Mouse (Mus musculus): Measurements from ENCODE around the gene Esr1.

Esr1 gene

DNA sequence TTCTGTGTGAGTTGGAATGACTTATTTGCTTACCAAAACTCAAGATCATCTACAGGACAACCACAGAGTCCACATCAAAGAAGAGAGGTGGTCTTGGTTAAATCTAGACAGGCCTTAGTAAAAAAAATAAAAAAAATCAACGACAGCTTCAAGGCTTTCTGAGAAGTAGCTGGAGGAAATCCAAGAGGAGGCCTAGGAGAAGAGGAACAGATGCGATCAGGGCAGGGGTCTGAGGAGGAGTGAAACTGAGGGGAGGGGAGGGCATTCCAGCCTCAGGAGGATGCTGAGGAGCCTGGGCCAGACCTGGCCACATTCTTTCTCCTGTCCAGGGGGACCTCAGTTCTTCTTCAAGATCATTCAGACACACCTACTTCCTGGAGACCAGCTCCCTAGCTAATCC lies 360.6 kb downstream of the Esr1 start:
- in situ Hi-C loops (cut with MboI; ENCODE audit: low sequenced_read_pairs), result no loop called here

DNA sequence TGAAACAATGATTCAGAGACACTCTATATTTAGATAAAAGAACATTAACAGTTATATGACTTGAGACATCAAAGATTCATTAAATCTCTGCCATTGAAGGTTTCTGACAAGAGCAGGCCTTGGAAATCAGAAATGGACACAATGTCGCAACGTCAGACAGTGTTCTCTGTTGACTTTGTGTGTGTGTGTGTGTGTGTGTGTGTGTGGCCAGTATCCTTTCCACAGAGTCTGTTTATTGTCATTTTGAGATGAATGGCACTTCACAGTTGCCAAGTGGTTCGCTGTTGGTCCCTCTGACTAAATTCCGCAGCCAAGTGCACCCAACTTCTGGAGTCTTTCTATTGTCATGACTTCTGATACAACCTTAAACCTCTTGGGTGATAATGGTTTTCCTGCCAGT lies 362.9 kb downstream of the Esr1 start:
- in situ Hi-C loops (cut with MboI; ENCODE audit: low sequenced_read_pairs), result no loop called here

DNA sequence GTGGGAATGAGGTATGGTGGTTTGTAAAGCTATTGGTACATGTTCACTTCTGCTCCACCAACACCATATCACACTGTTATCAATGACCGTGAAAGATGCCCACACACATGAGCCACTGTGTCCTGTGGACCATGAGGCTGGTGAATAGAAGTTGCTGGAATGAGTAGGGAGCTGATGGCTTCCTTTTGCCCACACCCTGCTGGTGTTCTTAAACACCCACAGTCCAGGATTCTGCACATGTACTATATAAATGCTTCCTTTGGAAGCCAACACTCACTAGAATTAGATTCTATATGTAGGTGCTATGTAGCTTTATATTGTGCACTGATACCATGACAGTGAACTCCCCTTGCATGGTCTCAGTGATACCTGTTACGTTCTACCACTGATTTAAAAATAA lies 365.2 kb downstream of the Esr1 start:
- in situ Hi-C loops (cut with MboI; ENCODE audit: low sequenced_read_pairs), result no loop called here

DNA sequence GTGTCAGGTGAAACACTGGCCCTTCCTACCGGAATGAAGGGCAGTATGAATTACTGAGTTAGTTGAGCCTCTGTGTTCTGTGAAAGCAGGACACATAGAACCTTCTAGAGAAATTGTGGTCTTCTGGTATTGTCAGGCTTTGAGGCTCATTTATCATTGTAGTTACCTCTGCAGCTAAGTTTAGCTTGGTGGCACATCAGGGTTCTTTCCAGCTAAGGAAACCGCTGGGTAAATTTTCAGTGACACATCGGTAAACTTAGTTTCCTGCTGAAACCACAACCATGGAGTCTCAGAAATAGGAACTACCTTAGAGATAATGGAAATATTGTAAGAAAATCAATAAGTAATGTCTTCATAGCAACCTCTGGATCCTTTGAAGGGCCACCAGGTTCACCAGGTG lies 366.0 kb downstream of the Esr1 start:
- in situ Hi-C loops (cut with MboI; ENCODE audit: low sequenced_read_pairs), result no loop called here

DNA sequence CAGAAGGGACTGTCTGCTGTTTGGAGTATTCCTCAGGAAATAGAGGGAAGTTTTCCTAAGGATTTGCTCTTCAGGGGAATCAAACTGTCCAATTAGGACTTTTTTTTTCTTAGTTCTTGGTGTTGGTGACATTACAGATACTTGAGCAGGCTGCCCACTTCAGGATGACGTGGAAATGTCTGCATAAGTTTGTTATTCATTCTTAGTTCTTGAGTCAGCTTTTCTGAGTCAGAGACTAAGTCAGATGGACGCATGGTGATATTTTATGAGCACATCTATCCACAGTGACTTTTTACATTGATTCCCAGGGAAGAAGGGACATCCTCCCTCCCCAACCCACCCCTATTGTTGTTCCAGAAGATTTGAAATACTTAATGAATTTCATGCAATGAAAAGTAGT lies 372.5 kb downstream of the Esr1 start:
- in situ Hi-C loops (cut with MboI; ENCODE audit: low sequenced_read_pairs), result no loop called here

DNA sequence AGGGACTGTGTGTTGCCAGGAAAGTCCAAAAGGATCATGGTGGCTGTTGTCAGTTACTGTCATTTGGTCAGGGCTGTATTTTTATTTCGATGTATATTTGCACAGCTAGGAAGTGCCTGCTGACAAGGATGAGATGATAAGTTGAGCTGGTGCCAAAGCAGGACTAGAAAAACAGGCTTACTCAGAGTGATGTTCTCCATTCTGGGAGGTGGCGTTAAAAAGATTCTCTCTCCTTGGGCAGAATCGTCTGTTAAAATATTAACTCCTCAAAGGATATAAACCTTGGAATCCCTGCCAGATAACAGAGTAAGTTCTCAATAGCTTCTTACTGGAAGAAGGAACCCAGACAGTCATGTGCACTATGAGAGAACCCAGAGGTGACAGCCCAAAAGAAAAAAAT lies 382.4 kb downstream of the Esr1 start:
- in situ Hi-C loops (cut with MboI; ENCODE audit: low sequenced_read_pairs), result no loop called here

DNA sequence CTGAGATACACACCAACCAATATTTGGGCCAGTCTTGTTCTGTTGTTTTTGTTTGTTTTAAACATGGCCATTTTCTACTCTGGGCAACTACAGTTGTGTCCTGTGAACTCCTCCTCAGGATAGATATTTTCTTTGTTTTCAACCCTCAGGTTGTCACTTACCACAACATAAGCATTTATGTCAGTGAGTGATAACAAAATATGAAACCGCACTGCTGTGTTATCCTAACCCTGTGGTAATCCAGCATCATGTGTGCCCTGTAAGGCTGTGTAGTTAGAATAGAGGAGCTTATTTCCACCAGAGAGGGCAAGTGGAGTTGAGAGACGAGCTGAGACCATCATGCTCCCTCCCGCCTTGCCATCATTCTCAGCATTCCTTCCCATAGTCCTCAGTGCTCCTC lies 385.2 kb downstream of the Esr1 start:
- in situ Hi-C loops (cut with MboI; ENCODE audit: low sequenced_read_pairs), result no loop called here

DNA sequence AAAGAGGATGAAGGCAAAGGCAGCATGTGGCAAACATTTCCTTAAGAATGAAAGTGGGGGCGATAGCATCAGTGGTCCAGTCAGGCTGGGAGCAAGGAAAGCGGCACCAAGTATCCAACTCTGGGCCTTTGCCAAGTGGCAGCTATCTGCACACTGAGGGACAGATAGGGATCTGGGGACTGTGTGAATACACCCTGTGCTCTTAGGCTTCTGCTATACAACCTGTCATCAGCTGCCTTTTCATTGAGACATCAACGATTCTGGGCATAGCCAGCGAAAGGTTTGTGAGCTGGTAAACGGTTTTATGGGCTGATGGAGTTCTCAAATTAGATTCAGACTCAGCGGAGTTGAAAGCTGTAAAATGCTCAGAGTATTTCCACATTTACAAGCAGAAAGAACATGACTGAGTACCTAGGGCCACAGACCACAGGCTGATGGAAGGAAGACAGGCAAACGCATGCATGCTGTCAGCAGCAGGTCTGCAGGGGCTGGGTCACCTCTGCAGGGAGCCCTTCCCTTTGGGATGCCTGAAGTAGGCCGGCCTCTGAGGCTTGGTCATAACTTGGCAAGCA lies 397.5 kb downstream of the Esr1 start:
- in situ Hi-C loops (cut with MboI; ENCODE audit: low sequenced_read_pairs), result no loop called here

DNA sequence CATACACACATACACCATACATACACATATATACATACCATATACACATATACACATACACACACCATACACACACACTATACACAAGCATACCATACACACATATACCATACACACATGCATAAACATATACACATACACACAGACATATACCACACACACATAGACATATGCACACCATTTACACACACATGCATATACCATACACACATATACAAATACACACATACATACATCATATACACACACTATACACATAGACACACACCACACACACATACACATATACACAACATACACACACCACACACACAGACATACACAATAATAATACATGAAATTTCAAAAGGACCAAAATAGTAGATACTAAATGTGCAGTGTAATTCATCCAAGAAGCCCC lies 400.6 kb downstream of the Esr1 start:
- in situ Hi-C loops (cut with MboI; ENCODE audit: low sequenced_read_pairs), result no loop called here

DNA sequence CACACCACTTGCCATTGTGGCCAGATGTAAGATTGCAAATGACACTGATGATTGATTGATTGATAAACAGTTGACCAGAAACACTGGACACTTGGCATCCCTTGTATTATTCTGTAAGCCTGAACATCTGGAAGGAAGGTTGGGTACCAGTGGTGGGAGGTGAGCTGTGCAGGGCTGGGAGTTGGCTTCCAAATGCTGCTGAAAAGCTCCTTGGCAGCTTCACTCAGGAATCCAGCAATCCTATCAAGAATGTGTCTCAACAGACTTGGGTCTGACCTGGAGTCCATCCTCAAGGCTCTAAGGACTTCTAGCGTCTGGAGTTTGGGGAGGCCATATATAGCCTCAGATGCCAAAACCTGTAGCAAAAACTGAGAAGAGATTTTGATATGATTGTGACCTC lies 403.6 kb downstream of the Esr1 start:
- in situ Hi-C loops (cut with MboI; ENCODE audit: low sequenced_read_pairs), result no loop called here

DNA sequence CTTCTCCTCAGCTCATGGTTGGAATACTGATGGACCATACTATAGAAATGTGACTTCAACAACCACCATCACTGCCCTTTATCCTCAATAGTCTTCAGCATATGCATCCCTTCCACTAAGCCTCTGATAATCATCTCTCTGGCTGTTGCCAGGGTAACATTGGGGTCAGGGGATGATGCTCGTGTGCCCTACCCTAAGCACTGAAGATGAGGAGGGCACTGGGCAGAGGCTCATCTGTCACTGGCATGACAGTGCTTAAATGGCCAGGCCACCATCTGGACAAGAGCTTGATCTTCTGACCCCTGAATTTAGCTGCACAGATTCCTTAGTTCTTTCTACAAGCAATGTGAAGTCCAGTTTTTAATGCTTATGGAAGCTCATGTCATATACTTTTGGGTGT lies 405.8 kb downstream of the Esr1 start:
- in situ Hi-C loops (cut with MboI; ENCODE audit: low sequenced_read_pairs), result no loop called here

DNA sequence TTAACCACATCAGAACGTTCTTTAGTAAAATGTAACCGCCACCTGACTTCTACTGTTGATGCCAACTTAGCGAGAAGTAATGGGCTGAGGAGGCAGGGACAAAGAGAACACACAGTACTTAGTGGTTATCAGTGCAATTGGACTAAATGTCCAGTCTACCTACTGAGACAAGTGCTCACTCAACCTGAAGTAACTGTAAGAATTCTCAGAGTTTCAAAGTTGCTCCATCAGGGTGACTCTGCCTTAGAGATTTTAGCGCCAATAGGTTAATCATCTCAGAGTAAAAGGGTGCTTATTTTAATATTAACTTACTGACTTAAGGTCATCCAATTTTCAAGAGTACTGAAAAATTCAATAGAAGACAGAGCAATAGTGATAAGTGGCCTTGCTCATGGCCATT lies 414.5 kb downstream of the Esr1 start:
- in situ Hi-C loops (cut with MboI; ENCODE audit: low sequenced_read_pairs), result no loop called here

DNA sequence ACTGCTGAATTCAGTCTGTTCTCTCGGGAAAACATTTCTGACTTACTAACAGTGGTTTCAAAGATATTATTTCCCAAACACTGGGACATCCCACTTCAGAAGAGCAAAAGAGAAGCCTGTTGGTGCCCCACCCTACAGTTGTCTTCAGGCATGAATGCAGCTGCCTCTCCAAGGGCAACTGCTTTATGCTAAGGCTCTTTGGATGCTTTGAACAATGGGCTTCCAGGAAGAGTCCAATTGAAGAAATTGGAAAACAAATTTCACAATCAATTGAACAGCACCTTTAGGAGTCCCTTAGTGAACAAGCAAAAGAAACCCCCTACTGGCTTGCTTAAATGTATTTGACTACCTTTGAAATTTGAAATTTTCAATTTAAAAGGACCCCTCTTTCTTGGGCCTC lies 415.8 kb downstream of the Esr1 start:
- in situ Hi-C loops (cut with MboI; ENCODE audit: low sequenced_read_pairs), result no loop called here

DNA sequence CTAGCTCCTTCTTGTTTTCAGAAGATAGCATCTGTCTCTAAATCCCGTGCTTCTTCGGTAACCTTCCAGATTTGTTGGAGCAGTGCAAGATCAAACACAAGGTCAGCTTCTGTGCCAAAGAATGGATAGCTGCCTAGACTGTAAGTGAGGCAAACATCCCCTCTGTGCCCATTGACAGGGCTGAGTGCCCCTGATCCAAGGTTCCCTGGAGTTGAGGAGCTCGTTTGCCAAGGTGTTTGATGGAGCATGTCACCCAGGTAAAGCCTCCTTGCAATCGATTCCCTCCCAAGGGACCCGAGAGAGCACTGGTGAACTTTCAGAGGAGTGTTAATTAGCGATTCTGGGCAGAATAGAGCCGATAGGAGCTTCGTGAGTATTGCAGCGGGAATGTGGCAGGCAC lies 416.9 kb downstream of the Esr1 start:
- in situ Hi-C loops (cut with MboI; ENCODE audit: low sequenced_read_pairs), result no loop called here

DNA sequence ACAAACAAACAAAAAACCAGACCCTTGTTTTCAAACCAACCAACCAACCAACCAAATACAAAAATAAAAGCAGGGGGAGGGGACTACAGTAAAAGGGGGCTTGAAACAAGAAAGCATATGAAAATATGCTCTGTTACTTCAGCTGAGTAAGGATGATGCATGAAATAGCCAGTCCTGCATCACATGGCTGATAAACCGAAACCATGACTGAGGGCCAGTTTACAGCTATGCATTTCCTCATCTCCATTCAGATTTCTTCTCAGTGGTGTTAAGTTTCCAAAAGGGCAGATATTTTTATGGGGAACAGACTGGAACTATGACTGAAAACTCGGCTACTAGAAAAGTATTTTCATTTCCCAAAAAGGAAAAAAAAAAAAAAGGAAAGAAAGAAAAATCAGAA lies 417.8 kb downstream of the Esr1 start:
- in situ Hi-C loops (cut with MboI; ENCODE audit: low sequenced_read_pairs), result no loop called here

DNA sequence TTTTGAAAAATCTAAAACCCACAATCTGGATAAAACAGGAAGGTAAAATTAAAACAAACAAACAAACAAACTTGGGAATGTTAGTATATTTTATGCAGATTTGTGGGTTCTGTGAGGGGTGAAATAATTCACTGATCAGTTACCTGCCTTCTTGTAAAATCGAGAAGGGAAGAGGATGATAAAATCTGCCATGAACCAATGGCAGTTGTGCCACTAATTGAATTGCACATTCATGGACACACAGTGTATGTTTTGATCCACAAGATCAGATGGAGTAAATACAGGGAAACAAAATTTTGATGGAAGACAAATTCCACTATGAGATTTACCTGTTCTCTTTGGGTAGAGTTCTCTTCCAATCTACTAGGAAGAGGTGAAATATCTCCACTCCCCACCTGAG lies 418.5 kb downstream of the Esr1 start:
- in situ Hi-C loops (cut with MboI; ENCODE audit: low sequenced_read_pairs), result no loop called here

DNA sequence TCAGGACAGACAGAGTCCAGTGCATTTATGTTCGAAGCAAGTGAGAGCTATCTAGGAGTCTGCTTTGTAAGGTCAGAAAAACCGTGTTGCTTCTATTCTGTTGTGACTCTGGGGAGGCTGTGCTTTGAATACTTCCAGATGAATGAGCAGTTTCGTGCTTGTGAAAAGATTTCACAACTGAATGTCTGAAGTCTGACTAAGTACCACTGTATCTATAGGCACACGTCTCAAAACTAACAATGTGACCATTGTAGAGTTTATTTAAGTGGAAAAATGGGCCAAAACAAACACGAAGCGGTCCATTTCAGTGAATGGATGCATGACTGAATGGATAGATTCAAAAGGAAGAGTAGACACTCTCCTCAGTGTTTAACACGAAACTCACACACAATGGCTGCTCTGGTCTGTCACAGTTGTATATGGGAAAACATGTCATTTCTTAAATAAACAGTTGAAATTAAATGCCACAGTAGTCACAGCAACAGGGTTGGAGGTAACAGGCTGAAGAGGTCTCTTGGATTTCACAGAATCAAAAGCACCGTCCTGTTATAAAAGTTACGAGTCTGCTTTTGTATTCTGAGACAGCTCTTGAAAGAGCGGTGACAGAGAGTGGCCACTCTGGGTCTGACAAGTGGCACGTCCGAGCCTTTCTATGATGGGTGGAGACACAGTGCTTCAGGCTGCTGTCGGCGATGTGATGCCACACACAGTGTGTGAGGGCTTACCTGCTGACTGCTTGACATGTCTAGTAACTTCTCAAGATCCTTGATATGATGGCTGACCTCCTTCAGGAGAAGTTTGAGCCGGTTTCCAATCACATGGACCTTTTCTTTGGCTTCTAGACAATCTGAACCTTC lies 421.0 kb downstream of the Esr1 start:
- in situ Hi-C loops (cut with MboI; ENCODE audit: low sequenced_read_pairs), result no loop called here

DNA sequence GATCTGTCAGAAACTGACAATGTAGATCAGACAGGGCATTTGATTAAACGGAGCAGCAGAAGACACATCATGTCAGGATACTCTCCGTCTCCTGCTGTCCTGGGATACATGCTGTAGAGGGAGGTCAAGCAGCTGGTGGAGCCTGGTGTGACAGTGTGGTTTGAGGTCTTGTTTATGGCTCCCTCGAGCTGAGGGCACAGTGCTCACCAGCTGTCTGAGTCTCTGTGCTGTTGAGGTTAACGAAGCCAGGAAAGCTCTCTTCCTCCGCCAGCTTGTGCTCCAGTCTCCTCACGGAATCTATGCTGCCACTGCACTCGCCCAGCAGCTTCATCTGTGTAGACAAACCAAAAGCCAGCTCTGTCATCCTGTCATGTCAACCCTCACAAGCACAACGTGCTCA lies 429.9 kb downstream of the Esr1 start:
- in situ Hi-C loops (cut with MboI; ENCODE audit: low sequenced_read_pairs), result no loop called here

DNA sequence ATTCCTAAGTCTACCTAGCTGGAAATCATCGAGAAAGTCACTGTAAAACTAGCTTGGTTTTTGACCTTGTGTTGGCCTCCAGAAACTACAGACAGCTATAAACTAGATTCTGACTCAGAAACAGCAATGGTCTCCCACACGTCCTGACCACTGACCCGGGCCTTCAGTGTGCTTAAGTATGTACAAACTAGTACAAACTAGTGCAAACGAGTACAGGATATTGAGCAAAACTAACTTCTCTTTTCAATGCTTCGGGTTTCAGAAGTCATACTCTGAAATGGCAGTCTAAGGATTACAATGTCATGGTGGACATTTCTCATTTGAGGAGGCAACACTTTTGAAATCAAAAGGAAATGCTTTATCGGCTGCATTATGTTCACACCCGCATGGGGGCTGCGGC lies 433.1 kb downstream of the Esr1 start:
- in situ Hi-C loops (cut with MboI; ENCODE audit: low sequenced_read_pairs), result no loop called here

DNA sequence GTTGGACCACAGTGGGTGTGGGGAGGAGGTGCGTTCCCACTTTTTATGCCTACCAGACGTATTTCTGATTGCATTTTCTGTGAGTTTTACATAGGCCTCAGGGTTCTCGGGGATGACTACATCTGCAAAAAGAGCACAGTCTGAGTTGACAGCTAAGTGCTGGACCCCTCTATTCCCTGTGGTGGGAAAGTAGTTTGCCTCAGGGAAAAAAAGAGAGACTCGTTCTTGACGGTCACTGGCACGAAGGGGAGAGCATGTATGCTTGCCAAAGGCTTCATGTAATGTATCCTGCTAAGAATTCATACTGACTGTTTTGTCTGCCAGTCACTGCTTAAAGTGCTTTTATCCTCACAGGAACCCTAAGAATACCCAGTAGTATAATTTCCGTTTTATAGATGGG lies 433.8 kb downstream of the Esr1 start:
- in situ Hi-C loops (cut with MboI; ENCODE audit: low sequenced_read_pairs), result no loop called here

DNA sequence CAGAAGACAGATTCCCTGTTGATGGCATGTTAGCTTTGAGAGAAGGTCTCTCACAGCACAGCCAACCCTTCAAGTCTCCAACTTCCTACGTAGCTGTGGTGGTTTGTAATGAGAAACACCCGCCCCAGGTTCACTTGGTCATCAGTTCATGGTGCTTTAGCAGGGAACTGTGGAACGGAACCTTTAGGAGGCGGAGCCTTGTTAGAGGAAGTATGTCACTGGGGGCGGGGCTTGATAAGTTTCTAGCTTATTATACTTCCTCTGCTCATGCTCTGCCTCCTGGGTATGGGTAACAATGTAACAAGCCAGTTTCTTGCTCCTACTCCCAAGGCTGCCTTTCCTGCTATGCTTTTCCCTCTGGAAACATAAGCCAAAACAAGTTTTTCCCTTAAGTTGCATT lies 434.3 kb downstream of the Esr1 start:
- in situ Hi-C loops (cut with MboI; ENCODE audit: low sequenced_read_pairs), result no loop called here

Data from CH12F3 (cell line).